Mouse (Mus musculus) midbrain, embryonic 13.5 days (tissue): ENCODE data around the gene Stim1. TPM values are rescaled to one million over a fixed set of nuclear protein-coding genes. Genes with fewer than 3 reads are reported as not detected.

Experiments
- ATAC-seq: fragments of 200-750 bp; cut with Nextera tagmentation; 2 replicates; pipeline ENCODE4 v1.8.0; 2017; ENCODE audit warnings: mild to moderate bottlenecking, moderate TSS enrichment, moderate library complexity
- H3K27ac ChIP-seq: fragments of 300-500 bp; sonication (generic); 2 replicates; pipeline ENCODE4 v1.5.1; 2015; ENCODE audit warnings: inconsistent platforms, mild to moderate bottlenecking, moderate library complexity
- H3K27me3 ChIP-seq: fragments of 300-500 bp; sonication (generic); 2 replicates; pipeline ENCODE4 v1.6.1; 2015; ENCODE audit warnings: mild to moderate bottlenecking, inconsistent platforms
- H3K36me3 ChIP-seq: fragments of 300-500 bp; sonication (generic); 2 replicates; pipeline ENCODE4 v1.6.1; 2015; ENCODE audit warnings: mild to moderate bottlenecking, inconsistent platforms
- H3K4me1 ChIP-seq: fragments of 300-500 bp; sonication (generic); replicated peaks from 2 replicates; pipeline ENCODE4 v1.6.1; 2015; ENCODE audit warnings: inconsistent platforms
- H3K4me2 ChIP-seq: fragments of 300-500 bp; sonication (generic); replicated peaks from 2 replicates; pipeline ENCODE4 v1.6.1; 2015; ENCODE audit warnings: moderate library complexity, mild to moderate bottlenecking, inconsistent platforms
- H3K4me3 ChIP-seq: fragments of 300-500 bp; sonication (generic); replicated peaks from 2 replicates; pipeline ENCODE4 v1.5.1; 2015; ENCODE audit warnings: mild to moderate bottlenecking, inconsistent platforms
- H3K9ac ChIP-seq: fragments of 300-500 bp; sonication (generic); replicated peaks from 2 replicates; pipeline ENCODE4 v1.6.1; 2015; ENCODE audit warnings: mild to moderate bottlenecking, inconsistent platforms
- H3K9me3 ChIP-seq: fragments of 300-500 bp; sonication (generic); 2 replicates; pipeline ENCODE4 v1.6.1; 2016; ENCODE audit warnings: mild to moderate bottlenecking, inconsistent platforms
- WGBS: fragments of 180-500 bp; shearing (Covaris S2); methylation state at CpG from one replicate; pipeline ENCODE4 v1.1.7; 2015; 5-methylcytosine and 5-hydroxymethylcytosine counted together
- polyA plus RNA-seq: library from polyadenylated mRNA; unstranded; fragments of >200 nt; fragmentation: Nextera tagmentation; extraction: Ambion mirVana; gene quantifications from 2 replicates; pipeline ENCODE4 v1.2.1, GENCODE M21; 2015

The Stim1 gene
- polyA plus RNA-seq, 1 experiment from 2014 or later: 8.5 TPM

DNA sequence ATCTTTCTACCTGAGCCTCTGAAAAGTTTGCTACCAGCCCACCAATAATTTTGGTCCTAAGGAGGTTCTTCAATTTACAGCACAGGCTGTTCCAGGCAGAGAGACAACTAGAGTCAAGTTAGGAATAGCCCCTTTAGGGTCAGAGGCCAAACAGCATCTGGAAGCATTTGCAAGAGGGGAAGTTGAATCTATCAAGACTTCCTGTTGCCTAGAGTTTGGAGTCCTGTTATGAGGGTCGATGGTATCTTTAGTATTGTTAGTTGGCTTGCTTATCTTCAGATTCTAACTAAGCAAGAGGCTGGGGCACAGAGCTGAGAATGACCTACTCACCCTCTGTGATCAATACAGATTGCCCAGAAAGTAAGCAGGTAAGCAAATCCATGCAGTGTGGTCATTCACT, 46.5 kb downstream of the Stim1 start:
- Histone ChIP-seq H3K4me3 (no peak overlapping the region), H3K27me3 (no peaks in the 10 kb centered on the region), H3K9me3 (no peaks in the 10 kb centered on the region), H3K9ac (no peak overlapping the region), H3K4me1 (no peaks in the 10 kb centered on the region), H3K36me3 (no peaks in the 10 kb centered on the region), H3K4me2 (no peak overlapping the region), H3K27ac (no peak overlapping the region)
- no peak for ATAC-seq
- WGBS: 92% methylated on average over 1 of the region's 1 CpGs

- Histone ChIP-seq H3K4me2 (no peak overlapping the region), H3K9ac (no peak overlapping the region), H3K4me1 (no peaks in the 10 kb centered on the region), H3K36me3 (no peaks in the 10 kb centered on the region), H3K4me3 (no peak overlapping the region), H3K27me3 (no peaks in the 10 kb centered on the region), H3K27ac (no peak overlapping the region), H3K9me3 (no peaks in the 10 kb centered on the region)
- ATAC-seq: no peak
These were observed 47.3 kb downstream of the Stim1 start for GRCm38 (mm10) chr7:102314908-102315307.

DNA sequence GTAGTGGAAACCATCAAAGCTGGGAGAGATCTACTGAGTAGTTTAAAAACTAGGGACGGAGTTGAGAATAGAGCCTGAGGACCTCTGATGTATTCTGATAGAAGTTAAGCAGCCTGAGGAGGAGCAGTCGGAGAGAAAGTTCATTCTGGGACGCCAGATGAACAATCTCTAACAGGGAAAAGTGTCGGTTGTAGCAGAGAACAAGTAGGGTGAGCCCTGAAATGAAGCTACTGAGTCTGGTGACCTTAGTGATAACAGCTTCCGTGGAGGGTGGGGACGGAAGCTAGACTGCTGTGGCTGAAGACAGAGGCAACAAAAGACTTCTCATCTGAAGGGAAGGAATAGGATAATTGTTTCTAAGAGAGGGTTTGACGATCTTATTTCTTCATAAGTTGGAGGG, 47.8 kb downstream of the Stim1 start:
- H3K27ac ChIP-seq: no peak overlapping the region
- no peak overlapping the region for H3K4me3 ChIP-seq
- no peaks in the 10 kb centered on the region for H3K9me3 ChIP-seq
- ATAC-seq: no peak
- H3K4me1 ChIP-seq: no peaks in the 10 kb centered on the region
- H3K9ac ChIP-seq: no peak overlapping the region
- 77% methylated on average over 7 of the region's 7 CpGs for WGBS
- H3K4me2 ChIP-seq: no peak overlapping the region
- no peaks in the 10 kb centered on the region for H3K27me3 ChIP-seq
- H3K36me3 ChIP-seq: no peaks in the 10 kb centered on the region

DNA sequence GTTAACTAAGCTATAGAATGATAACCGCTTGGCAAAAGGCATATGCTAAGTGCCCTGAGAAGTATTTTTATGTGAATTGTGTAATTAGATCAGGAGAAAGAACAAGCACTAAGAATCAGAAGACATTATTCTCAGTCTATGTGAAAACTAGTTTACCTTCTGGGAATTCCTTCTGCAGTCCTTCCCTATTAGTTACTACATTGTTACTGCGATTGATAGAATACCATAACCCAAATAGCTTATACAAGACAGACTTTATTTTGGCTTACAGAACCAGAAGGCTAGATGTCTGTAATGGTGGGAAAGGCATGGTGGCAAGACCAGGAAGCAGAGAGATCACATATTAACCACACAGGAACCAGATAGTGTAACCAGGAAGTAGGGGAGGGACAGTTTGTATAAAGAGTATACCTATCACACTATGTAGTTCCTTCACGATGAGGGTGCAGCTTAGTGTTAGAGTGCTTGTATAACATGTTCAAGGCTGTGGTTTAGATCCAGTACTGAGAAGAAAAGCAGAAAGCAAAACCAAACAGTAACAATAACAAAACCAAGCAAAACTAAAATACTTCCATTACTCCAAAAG, 50.1 kb downstream of the Stim1 start:
- H3K9ac ChIP-seq: no peak overlapping the region
- no peak overlapping the region for H3K4me2 ChIP-seq
- no peak overlapping the region for H3K27ac ChIP-seq
- H3K27me3 ChIP-seq: no peaks in the 10 kb centered on the region
- 93% methylated on average over 3 of the region's 3 CpGs for WGBS
- no peaks in the 10 kb centered on the region for H3K4me1 ChIP-seq
- no peak overlapping the region for H3K4me3 ChIP-seq
- no peak for ATAC-seq
- no peaks in the 10 kb centered on the region for H3K9me3 ChIP-seq
- H3K36me3 ChIP-seq: no peaks in the 10 kb centered on the region

DNA sequence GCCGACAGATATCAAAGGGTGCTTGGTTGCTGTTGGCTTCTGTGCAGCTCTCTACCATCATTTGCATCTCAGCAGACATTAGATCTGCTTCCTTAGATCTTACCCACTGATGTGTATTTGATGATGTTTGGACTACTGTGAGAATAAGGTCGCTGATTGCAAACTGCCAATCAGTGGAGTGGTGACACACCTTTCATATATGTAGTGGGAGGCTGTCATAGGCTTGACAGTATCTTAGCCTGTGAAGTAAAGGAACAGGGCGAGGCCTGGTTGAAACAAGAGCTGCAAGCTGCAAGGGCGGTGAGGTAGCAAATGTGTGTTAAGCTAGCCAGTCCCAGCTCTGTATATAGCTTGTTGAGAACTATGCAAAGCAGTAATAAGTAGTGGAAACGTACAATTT, 54.5 kb downstream of the Stim1 start:
- H3K4me2 ChIP-seq: no peak overlapping the region
- 84% methylated on average over 5 of the region's 5 CpGs for WGBS
- no peak overlapping the region for H3K4me3 ChIP-seq
- H3K4me1 ChIP-seq: no peaks in the 10 kb centered on the region
- H3K36me3 ChIP-seq: no peaks in the 10 kb centered on the region
- no peak overlapping the region for H3K27ac ChIP-seq
- H3K27me3 ChIP-seq: no peaks in the 10 kb centered on the region
- H3K9ac ChIP-seq: no peak overlapping the region
- no peaks in the 10 kb centered on the region for H3K9me3 ChIP-seq
- ATAC-seq: no peak

GRCm38 (mm10) chr7:102326323-102326722, 58.7 kb downstream of the Stim1 start:
- Histone ChIP-seq H3K4me1 (no peaks in the 10 kb centered on the region), H3K9me3 (no peaks in the 10 kb centered on the region), H3K36me3 (no peaks in the 10 kb centered on the region), H3K27ac (no peak overlapping the region), H3K27me3 (no peaks in the 10 kb centered on the region), H3K9ac (no peak overlapping the region), H3K4me2 (no peak overlapping the region), H3K4me3 (no peak overlapping the region)
- no peak for ATAC-seq

DNA sequence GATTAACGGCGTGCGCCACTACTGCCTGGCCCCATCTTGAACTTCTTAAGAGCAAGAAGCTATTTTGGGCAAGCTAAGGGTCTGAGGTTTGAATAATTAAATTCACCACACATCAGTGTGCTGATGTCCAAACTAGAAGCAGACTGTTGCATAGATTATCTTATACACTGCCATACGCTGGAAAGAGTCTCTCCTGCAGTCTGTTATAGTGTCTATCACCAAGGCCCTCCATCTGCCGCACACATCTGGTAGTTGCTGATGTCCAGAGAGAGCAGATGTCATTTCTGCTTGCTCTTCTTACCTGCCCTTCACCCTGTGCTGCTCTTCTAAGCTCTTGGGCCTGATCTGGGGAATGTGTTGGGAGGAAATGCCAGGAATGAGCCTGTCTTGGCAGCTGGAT, 62.7 kb downstream of the Stim1 start:
- Histone ChIP-seq H3K4me2 (no peak overlapping the region), H3K9ac (no peak overlapping the region), H3K27me3 (no peaks in the 10 kb centered on the region), H3K4me1 (no peaks in the 10 kb centered on the region), H3K27ac (no peak overlapping the region), H3K4me3 (no peak overlapping the region), H3K9me3 (no peaks in the 10 kb centered on the region), H3K36me3 (no peaks in the 10 kb centered on the region)
- 96% methylated on average over 5 of the region's 5 CpGs for WGBS
- ATAC-seq: no peak

DNA sequence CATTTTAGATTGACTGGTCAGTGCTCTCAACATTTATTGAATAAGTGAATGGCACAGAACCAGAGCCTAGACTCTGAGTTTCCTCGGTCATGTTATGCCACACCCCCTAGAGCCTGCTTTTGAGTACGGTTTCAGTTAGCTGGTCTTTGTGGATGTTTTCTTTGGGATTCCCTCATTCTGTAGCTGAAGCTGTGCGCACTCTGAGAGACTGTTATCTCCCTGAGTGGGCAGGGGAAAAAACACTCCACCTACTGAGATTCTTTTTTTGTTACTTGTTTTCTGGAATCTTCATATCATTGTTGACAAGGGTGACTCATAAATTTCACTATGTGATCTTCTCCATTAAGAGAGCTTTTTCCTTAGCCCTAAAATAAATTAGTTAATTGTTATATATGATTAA, 63.9 kb downstream of the Stim1 start:
- no peak for ATAC-seq

DNA sequence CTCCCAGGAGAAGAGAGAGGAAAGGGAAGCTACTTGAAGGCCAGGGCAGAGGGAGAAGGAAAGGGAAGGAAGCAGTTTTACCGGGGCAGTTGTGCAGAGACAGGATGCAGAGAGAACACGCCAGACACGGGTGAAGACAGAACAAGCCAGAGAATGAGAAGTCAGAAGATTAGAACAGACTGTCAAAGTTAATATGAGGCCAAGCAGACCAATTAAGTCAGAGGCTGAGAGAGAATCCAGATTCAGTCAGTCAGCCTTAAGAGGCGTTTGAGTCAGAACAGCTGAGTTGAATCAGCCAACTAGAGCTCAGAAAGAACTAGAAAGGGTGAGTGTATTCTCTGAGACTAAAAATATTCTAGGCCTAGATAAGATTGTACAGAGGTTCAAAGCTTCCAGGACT, 66.1 kb downstream of the Stim1 start:
- no peaks in the 10 kb centered on the region for H3K36me3 ChIP-seq
- ATAC-seq: no peak
- H3K4me1 ChIP-seq: no peaks in the 10 kb centered on the region
- H3K9ac ChIP-seq: no peak overlapping the region
- WGBS: 91% methylated on average over 4 of the region's 4 CpGs
- H3K4me2 ChIP-seq: no peak overlapping the region
- H3K4me3 ChIP-seq: no peak overlapping the region
- H3K27ac ChIP-seq: no peak overlapping the region
- H3K9me3 ChIP-seq: no peaks in the 10 kb centered on the region
- H3K27me3 ChIP-seq: no peaks in the 10 kb centered on the region

More for the DNA sequence above, 63.9 kb downstream of the Stim1 start:
- Histone ChIP-seq H3K4me1 (no peaks in the 10 kb centered on the region), H3K9me3 (no peaks in the 10 kb centered on the region), H3K36me3 (no peaks in the 10 kb centered on the region), H3K4me2 (no peak overlapping the region), H3K9ac (no peak overlapping the region), H3K27ac (no peak overlapping the region), H3K4me3 (no peak overlapping the region), H3K27me3 (no peaks in the 10 kb centered on the region)
- 75% methylated on average over 3 of the region's 3 CpGs for WGBS

- Histone ChIP-seq H3K9me3 (no peaks in the 10 kb centered on the region), H3K4me2 (no peak overlapping the region), H3K9ac (no peak overlapping the region), H3K4me3 (no peak overlapping the region), H3K4me1 (no peaks in the 10 kb centered on the region), H3K36me3 (no peaks in the 10 kb centered on the region), H3K27me3 (no peaks in the 10 kb centered on the region), H3K27ac (no peak overlapping the region)
- ATAC-seq: no peak
- WGBS: 96% methylated on average over 5 of the region's 5 CpGs
These were observed 69.7 kb downstream of the Stim1 start for GRCm38 (mm10) chr7:102337326-102337725.

DNA sequence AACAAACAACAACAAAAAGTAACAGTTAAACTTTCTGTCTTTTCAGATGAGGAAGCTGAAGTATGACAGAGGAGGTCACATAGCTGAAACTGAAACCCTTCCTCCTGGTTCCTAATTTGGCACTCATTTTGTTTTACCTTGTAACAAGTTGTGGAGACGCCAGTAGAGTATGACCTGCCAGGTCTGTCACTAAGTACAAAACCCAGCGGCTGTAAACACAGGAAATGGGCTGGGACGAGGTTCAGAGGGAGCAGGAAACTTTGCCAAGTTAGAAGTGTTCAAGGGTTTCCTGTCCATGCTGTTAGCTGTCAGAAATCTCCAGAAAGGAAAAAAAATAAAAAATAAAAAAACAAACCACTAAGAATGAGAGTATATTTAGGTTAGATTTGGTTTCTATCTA, 70.3 kb downstream of the Stim1 start:
- Histone ChIP-seq H3K27ac (no peak overlapping the region), H3K9ac (no peak overlapping the region), H3K4me3 (no peak overlapping the region), H3K9me3 (no peaks in the 10 kb centered on the region), H3K36me3 (no peaks in the 10 kb centered on the region), H3K4me2 (no peak overlapping the region), H3K27me3 (no peaks in the 10 kb centered on the region), H3K4me1 (no peaks in the 10 kb centered on the region)
- no peak for ATAC-seq
- WGBS: 77% methylated on average over 3 of the region's 3 CpGs

GRCm38 (mm10) chr7:102338956-102339355, 71.3 kb downstream of the Stim1 start:
- 92% methylated on average over 3 of the region's 3 CpGs for WGBS
- Histone ChIP-seq H3K27me3 (no peaks in the 10 kb centered on the region), H3K36me3 (no peaks in the 10 kb centered on the region), H3K27ac (no peak overlapping the region), H3K9ac (no peak overlapping the region), H3K9me3 (no peaks in the 10 kb centered on the region), H3K4me3 (no peak overlapping the region), H3K4me1 (no peaks in the 10 kb centered on the region), H3K4me2 (no peak overlapping the region)
- ATAC-seq: no peak

GRCm38 (mm10) chr7:102345893-102346292, 78.3 kb downstream of the Stim1 start:
- no peaks in the 10 kb centered on the region for H3K27me3 ChIP-seq
- H3K9me3 ChIP-seq: no peaks in the 10 kb centered on the region
- 73% methylated on average over 2 of the region's 2 CpGs for WGBS
- ATAC-seq: no peak
- no peak overlapping the region for H3K9ac ChIP-seq
- H3K27ac ChIP-seq: no peak overlapping the region
- no peak overlapping the region for H3K4me3 ChIP-seq
- H3K36me3 ChIP-seq: no peaks in the 10 kb centered on the region
- H3K4me1 ChIP-seq: no peaks in the 10 kb centered on the region
- no peak overlapping the region for H3K4me2 ChIP-seq
